Mouse (Mus musculus): Measurements from ENCODE around the gene Fndc3a.

Gene Fndc3a

GRCm38 (mm10) chr14:72709710-72710340 lies at the start of gene Fndc3a:
Gene Fndc3a (minus strand): TSS chr14:72710003.
- peak; percentile 78 for DNase-seq (ENCODE audit: low spot score in 2 of 2)

GRCm38 (mm10) chr14:72752893-72753292 lies 43.1 kb upstream of the Fndc3a start:
- DNase-seq (ENCODE audit: low spot score in 2 of 2): no peak

GRCm38 (mm10) chr14:72750426-72751182 lies 40.8 kb upstream of the Fndc3a start:
- DNase-seq (ENCODE audit: low spot score in 2 of 2): no peak

- DNase-seq (ENCODE audit: low spot score in 2 of 2): no peak
Observed at GRCm38 (mm10) chr14:72748331-72748730, 38.5 kb upstream of the Fndc3a start.

GRCm38 (mm10) chr14:72741667-72742066 lies 31.9 kb upstream of the Fndc3a start:
- DNase-seq (ENCODE audit: low spot score in 2 of 2): no peak

- DNase-seq (ENCODE audit: low spot score in 2 of 2): no peak
Observed at GRCm38 (mm10) chr14:72740336-72740735, 30.5 kb upstream of the Fndc3a start.

GRCm38 (mm10) chr14:72739484-72740208 lies 29.8 kb upstream of the Fndc3a start:
- DNase-seq (ENCODE audit: low spot score in 2 of 2): no peak

GRCm38 (mm10) chr14:72738776-72739175 lies 29.0 kb upstream of the Fndc3a start:
- DNase-seq (ENCODE audit: low spot score in 2 of 2): no peak

GRCm38 (mm10) chr14:72738217-72738616 lies 28.4 kb upstream of the Fndc3a start:
- DNase-seq (ENCODE audit: low spot score in 2 of 2): no peak

- DNase-seq (ENCODE audit: low spot score in 2 of 2): no peak
Observed at GRCm38 (mm10) chr14:72725865-72726264, 16.1 kb upstream of the Fndc3a start.

- DNase-seq (ENCODE audit: low spot score in 2 of 2): no peak
Observed at GRCm38 (mm10) chr14:72722274-72723053, 12.7 kb upstream of the Fndc3a start.

GRCm38 (mm10) chr14:72716175-72716574 lies 6.4 kb upstream of the Fndc3a start:
- DNase-seq (ENCODE audit: low spot score in 2 of 2): no peak

- DNase-seq (ENCODE audit: low spot score in 2 of 2): no peak
Observed at GRCm38 (mm10) chr14:72711130-72711529, 1.3 kb upstream of the Fndc3a start.

- peak; percentile 20 to 26 for DNase-seq (ENCODE audit: low spot score in 2 of 2)
Observed at GRCm38 (mm10) chr14:72710341-72711027, 681 bp upstream of the Fndc3a start.

- peak in 1 of 2 experiments; percentile 10 for DNase-seq (ENCODE audit: low spot score in 2 of 2)
Observed at GRCm38 (mm10) chr14:72709091-72709709, 603 bp downstream of the Fndc3a start.

- no peak for DNase-seq (ENCODE audit: low spot score in 2 of 2)
Observed at GRCm38 (mm10) chr14:72708581-72708991, 1.2 kb downstream of the Fndc3a start.

GRCm38 (mm10) chr14:72700056-72700455 lies 9.7 kb downstream of the Fndc3a start:
- no peak for DNase-seq (ENCODE audit: low spot score in 2 of 2)

- DNase-seq (ENCODE audit: low spot score in 2 of 2): no peak
Observed at GRCm38 (mm10) chr14:72691406-72691805, 18.4 kb downstream of the Fndc3a start.

GRCm38 (mm10) chr14:72689525-72689924 lies 20.3 kb downstream of the Fndc3a start:
- DNase-seq (ENCODE audit: low spot score in 2 of 2): no peak

- DNase-seq (ENCODE audit: low spot score in 2 of 2): no peak
Observed at GRCm38 (mm10) chr14:72684857-72685370, 24.9 kb downstream of the Fndc3a start.
